Mouse (Mus musculus): ENCODE results near the gene Cog4. TPM values are rescaled to one million over a fixed set of nuclear protein-coding genes. Genes with fewer than 3 reads are reported as not detected.

The Cog4 gene
- 56.8 and 79.9 TPM in 2 replicates for polyA plus RNA-seq (2012; rRNA removed; ENCODE audit: low replicate concordance)

GRCm38 (mm10) chr8:110846405-110847170 is at the start of gene Cog4, which contains the start of gene Sf3b3:
Gene Cog4 (plus strand): TSS chr8:110846600.
Gene Sf3b3 (minus strand): TSS chr8:110846787.

GRCm38 (mm10) chr8:110805669-110806068 is 40.7 kb upstream of the Cog4 start, which contains the start of gene Il34:
Gene Il34 (minus strand): TSS chr8:110805924.

GRCm38 (mm10) chr8:110901839-110902578 is 55.6 kb downstream of the Cog4 start, which contains the start of gene Fuk:
Gene Fuk (minus strand): TSS chr8:110902488.

GRCm38 (mm10) chr8:110919341-110920031 is 73.1 kb downstream of the Cog4 start, which contains the start of gene St3gal2:
Gene St3gal2 (plus strand): TSS chr8:110919922.

Other genes starting within 250 kb of the Cog4 start
- gene Vac14, start 228.0 kb upstream of the Cog4 start, polyA plus RNA-seq (2012; rRNA removed; ENCODE audit: low replicate concordance), result 65.9 and 95.1 TPM in 2 replicates
- gene Mtss1l, start 125.1 kb upstream of the Cog4 start, polyA plus RNA-seq (2012; rRNA removed; ENCODE audit: low replicate concordance), result 69.7 and 127 TPM in 2 replicates
- gene Il34, start 40.7 kb upstream of the Cog4 start, polyA plus RNA-seq (2012; rRNA removed; ENCODE audit: low replicate concordance), result 19.1 and 59.2 TPM in 2 replicates
- 27.1 and 72.0 TPM in 2 replicates for gene Sf3b3, start 187 bp downstream of the Cog4 start, polyA plus RNA-seq (2012; rRNA removed; ENCODE audit: low replicate concordance)
- 13.1 and 27.4 TPM in 2 replicates for gene Fuk, start 55.9 kb downstream of the Cog4 start, polyA plus RNA-seq (2012; rRNA removed; ENCODE audit: low replicate concordance)
- 41.5 and 46.8 TPM in 2 replicates for gene St3gal2, start 73.3 kb downstream of the Cog4 start, polyA plus RNA-seq (2012; rRNA removed; ENCODE audit: low replicate concordance)
- 25.6 and 40.0 TPM in 2 replicates for gene Ddx19a, start 151.2 kb downstream of the Cog4 start, polyA plus RNA-seq (2012; rRNA removed; ENCODE audit: low replicate concordance)
- 4.7 and 5.4 TPM in 2 replicates for gene Ddx19b, start 185.2 kb downstream of the Cog4 start, polyA plus RNA-seq (2012; rRNA removed; ENCODE audit: low replicate concordance)
- 33.2 and 50.3 TPM in 2 replicates for gene Aars, start 186.5 kb downstream of the Cog4 start, polyA plus RNA-seq (2012; rRNA removed; ENCODE audit: low replicate concordance)
- gene Exosc6, start 209.7 kb downstream of the Cog4 start, polyA plus RNA-seq (2012; rRNA removed; ENCODE audit: low replicate concordance), result not detected in 2 replicates
- gene Clec18a, start 245.8 kb downstream of the Cog4 start, polyA plus RNA-seq (2012; rRNA removed; ENCODE audit: low replicate concordance), result 0.09 and 0.18 TPM in 2 replicates
- 19.5 and 27.0 TPM in 2 replicates for gene Pdpr, start 248.0 kb downstream of the Cog4 start, polyA plus RNA-seq (2012; rRNA removed; ENCODE audit: low replicate concordance)